Mouse (Mus musculus) brain, embryonic 18.5 days (tissue): ENCODE measurements at regions not wholly inside any gene's neighbourhood (a gene's known extent, or its start where the extent isn't known, plus 50 kb on each side); places are given as distances from the start of the nearest gene placed in this dataset.

ENCODE experiments used
- DNase-seq: peaks from one replicate; pipeline ENCODE4 v3.0.0-alpha.2; 2012; ENCODE audit warnings: low read depth, low spot score

DNA sequence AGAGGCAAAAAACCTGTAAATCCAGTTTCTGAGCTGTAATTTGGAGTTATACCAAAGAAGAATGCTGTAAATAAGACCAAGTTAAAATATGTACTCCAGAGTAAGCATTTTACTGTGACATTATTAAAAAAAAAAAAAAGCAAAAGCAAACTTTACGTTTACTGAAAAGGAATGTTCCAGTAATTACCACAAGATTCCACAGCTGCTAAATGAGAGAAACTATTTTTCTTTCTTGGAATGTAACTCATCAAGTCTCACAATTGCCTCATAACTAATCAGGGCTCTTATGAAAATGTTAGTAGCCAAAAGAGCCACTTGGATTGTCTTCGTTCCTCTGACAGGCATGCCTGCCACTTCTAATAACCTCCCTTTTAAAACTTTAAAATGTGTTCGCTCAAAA lies 210.5 kb upstream of the Cited2 start:
- DNase-seq: no peak

DNA sequence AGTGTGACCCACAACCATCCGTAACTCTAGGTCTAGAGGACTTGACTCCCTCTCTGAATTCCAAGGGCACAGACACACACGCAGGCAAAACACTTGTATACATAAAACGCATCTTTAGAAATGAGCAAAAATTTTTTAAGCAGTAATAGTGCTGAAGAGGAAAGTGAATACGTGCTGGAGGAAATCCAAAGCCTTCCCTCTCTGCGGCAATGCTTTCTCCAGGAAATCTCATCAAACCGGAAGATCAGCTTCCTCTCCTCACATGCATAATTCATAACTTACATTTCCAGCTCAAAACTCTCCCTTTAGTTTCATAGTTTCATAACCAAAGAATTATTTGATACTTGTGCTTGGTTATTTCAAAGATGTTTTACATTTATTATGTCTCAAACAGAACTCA lies 209.3 kb upstream of the Cited2 start:
- DNase-seq: no peak

DNA sequence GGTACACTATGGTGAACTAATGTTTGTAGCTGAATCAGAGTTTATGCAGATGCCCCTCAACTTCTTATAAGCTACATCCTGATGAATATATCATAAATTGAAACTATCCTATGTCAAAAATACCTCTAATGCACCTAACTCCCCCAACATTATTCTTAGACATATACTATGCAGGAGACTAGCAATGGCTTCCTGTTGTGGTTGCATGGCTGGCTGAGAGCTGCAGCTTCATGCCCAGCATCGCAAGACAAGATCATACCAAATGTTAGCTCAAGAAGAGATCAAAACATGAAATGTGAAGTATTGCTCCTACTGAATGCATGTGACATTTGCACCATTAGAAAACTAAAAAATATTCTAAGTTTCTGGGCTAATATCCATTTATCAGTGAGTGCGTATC lies 206.9 kb upstream of the Cited2 start:
- DNase-seq: no peak

DNA sequence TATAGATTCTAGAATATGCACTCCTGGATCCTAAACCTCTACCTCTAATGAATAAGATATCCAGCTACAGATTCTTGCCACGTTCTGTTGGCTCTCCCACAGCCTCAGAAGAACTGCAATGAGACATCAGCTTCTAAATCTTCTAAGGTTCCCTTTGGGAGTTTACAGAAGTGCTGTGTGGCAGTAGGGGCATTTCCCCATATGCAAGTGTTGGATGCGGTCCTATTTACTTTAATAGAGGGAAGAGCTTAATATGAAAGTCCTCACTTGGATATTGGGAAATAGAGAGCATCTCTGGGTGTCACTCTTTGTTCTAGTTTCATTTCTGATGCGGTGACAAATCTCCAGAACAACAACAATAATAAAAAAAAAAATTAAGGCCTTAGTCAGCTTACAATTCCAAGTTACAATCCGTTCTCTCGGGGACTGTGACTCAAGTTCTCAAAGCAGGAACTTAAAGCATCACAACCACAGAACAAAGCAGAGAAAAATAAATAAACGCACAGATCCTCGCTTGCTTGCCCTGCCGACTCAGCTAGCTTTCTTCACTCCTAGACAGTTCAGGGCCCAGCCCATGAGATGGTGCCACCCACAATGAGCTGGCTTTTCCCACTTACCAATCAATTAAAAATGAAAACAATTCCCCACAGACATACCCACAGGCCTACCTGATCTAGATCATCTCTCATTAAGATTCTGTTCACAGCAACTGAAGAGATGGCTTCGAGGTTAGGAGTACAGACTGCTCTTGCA lies 204.4 kb upstream of the Cited2 start:
- DNase-seq: no peak

DNA sequence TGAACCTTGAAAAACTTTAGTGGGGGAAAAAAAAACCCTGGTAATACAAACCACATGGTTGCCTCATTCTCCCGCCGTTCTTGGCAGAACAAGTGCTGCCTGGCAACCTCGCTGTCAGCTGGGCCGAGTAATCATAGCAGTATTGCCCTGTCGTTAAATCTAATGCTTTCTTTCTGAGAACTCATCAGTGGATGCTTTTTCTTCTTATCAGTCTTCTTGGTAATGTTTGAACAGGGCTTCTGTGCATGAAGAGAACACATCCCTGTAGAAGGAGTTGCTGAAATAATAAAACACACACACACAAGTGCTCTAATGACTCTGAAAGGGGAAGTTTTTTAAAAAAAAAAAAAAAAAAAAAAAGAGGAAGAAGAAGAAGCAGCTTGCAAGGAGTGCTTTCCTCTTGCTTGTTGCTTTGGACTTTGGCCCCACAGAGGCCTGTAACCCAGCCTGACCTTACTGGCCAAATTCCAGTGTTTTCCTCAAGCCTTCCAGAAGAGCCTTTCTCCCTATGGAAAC lies 200.9 kb upstream of the Cited2 start:
- no peak for DNase-seq

DNA sequence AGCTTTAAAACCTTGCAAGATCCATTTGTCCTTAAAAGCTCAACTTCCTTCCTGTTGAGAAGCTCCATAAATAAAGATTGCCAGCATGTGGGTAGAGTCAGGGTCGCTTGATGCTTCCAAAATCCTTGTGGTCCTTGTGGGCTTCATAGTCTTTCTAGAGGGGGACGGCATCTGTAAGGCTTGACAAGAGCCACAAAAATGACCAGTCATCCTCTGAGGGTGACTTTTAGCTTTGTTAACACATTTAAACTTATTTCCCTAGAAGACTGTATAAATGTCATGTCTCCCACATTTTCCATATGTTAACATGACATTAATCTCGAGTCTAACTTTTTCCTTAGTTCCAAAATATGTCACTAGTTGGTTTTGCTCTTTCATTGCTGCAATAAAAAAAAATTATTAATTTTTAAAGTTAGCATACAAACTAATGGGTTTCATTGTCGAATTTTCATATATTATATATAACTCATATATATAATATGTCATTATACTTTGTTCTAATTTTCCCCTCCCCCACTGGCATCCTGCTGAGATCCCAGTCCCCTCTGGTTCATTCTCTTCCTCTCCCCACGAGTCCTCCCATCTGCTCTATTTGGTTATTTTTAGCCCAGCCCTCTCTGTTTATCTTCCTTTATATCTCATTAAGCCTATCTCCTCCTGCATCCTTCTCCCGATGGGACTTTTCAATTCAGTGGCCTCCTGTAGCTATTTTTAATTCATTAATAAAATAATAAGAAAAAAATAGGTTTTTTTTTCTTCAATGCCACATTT lies 199.3 kb upstream of the Cited2 start:
- DNase-seq: no peak

DNA sequence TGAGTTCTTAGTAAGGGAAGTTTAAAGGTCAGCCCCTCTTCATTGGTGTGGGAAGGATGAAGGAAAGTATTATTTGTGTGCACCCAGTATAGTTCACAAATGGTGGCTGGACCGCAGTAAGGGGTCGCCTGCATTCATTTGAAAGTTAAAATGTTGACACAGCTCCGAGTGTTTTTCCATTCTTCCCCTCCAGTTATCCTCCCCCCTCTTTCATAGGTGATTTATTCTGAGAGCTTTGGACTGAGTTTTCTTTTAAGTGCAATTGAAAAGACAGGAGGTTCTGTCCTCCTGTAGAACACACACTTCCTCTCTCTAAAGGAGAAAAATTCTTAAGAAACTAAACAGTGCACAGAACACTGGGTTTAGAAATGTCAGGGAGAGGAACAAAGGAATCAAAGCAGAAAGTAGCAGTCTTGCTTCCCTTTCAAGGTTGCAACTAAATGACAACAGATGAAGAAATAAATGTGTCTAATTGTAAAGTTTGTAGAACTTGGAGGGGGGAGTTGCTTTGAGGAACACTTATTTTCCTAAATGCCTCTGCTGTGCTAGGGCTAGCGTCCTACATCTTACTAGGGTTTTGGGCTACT lies 195.8 kb upstream of the Cited2 start:
- DNase-seq: no peak

DNA sequence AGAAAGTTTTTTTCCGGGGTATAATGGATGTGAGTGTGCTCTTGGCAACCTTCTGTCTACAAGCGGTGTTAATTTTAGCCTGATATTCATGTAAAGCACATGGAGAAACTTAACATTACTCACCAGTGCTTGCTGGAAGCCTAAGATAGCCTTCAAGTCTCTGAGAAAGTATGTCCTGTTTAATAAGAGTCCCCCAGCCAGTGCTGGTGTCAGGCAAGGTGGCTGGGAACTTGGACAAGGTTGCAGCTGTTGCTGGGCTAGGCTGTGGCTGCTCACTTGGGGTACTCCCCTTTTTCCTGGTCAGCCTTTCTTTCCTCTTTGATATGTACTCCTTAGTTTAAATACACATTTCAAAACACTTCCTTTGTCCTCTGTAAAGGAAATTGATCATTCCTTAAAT lies 194.9 kb upstream of the Cited2 start:
- DNase-seq: no peak

DNA sequence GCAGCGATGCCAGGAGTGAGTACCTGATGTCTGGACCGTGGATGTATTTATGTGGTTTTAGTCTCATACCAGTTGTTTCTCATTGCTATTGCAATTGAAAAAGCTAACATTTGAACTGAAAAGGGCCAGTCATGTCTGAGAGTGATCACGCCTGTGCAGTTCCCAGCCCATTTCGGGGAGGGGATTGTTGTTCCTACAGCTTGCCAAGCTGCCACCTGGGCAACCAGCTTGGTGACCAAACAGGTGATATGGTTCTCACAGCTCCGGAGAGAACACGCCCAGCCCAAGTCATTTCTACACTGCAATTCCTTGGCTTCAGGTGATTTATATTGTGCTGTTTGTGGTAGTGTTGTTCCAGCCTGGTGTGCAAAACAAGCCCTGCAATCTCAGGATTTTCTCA lies 194.2 kb upstream of the Cited2 start:
- DNase-seq: no peak

DNA sequence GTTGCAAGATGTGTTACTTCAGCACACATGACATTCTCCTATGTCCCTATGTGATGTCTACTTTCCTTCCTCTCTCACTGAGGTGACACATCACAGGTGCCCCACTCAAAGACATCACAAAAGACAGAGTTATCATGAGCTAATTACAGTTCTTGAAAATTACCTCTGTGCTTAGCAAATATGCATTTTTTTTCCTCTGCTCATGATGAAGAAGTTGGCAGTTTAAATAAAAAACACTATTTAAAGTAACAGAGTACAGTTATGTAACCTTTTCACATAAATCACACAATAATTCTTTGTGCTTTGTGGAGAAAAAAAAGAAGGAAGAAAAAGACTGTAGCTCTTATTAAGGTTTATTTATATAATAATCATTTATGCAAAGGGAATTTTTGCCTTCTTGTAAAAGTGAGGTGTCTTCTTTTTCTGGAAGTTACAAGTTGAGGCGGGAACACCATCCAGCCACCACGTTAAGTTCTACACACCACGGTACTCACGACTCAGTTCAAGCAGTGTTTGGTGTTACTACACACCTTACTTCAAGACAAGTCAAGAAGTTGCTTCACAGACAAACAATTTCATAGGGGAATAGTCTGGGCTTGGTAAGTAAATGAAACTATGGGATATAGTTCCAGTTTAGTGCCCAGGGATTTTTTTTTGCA lies 193.0 kb upstream of the Cited2 start:
- no peak for DNase-seq

DNA sequence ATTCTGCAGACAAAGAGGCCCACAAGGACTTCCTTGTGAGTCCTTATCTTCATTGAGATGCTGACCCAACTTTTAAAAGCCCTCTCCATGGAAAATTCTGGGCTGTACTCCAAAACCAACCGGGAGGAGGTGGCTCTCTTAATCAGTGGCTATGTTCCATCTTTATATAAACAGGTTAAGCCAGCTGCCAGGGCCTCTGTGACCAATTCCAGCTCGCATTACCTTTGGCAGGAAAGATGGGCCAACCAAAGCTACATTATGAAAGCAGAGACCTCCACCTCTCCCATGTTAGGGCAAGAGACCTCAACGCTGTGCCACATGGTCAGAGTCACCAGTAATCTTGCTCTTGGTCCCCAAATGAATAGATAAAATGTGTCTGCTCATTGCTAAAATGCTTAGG lies 192.0 kb upstream of the Cited2 start:
- DNase-seq: no peak

DNA sequence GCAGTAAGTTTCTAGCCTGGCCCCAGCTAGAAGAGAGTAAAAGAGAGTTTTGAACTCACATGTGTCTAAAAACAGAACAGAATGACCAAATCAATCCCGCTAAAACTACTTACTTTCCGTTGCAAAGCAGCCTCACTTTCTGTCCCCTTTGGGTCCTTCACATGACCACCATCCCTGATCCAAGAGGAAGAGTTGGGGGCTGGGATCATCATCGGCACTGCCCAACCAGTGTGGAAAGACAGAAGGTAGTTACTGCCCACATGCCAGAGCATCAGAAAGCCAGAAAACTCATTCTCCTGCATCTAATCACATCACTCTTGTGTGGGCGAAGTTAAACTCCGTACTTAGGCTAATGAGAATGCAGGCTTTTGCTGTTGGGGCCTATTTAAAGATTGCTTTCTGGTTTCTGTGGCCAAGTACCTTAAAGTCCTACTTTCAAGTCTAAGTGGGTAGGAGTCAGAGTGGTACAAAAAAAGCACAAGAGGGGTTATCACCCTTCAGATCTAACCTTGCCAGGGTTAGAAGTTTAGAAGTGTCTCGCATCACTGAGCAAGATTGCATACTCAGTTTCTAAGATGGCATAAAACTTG lies 184.0 kb upstream of the Cited2 start:
- no peak for DNase-seq

DNA sequence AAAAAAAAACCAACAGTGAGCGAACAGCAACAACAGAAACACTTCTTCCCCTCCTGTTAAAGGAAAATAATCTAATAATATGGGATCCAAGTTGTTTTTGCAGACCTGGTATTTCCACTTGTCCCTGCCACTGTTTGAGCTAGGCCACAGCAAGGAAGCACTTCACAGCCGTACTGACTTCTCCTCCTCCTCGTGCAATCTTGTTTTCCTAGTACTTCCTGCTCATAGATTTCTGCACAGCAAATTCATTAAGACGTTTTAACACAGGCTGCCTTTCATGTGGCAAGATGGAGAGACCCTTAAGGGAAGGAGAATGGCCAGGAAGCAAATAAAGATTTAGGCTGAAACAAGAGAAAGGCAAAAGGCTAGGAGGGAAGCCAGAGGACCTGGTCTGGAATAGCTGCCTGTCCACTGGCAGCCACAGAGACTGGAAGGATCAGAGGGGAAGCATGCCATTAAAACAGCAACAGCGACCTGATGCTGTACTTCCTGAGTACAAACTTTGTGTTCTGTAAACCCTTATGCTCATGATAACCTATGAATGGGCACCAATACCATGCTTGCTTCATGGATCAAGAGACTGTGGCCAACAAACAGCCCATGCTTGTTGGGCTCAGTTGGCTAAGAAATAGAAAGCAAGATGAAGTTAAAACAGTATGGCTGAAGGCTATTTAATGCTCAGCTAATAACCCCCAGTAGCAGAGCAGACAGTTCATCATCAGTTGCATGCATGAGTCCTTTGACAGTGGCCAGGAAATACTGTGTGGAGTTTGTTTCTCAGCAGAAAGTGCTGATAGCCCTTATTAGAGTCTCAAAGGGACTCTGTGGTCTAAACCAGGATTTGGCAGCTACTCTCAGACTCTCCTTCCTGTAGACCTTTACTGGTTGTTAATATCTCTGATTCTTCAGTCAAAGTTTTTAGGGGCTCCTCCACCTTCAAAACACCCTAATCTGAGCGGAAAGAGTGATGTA lies 182.3 kb upstream of the Cited2 start:
- no peak for DNase-seq

DNA sequence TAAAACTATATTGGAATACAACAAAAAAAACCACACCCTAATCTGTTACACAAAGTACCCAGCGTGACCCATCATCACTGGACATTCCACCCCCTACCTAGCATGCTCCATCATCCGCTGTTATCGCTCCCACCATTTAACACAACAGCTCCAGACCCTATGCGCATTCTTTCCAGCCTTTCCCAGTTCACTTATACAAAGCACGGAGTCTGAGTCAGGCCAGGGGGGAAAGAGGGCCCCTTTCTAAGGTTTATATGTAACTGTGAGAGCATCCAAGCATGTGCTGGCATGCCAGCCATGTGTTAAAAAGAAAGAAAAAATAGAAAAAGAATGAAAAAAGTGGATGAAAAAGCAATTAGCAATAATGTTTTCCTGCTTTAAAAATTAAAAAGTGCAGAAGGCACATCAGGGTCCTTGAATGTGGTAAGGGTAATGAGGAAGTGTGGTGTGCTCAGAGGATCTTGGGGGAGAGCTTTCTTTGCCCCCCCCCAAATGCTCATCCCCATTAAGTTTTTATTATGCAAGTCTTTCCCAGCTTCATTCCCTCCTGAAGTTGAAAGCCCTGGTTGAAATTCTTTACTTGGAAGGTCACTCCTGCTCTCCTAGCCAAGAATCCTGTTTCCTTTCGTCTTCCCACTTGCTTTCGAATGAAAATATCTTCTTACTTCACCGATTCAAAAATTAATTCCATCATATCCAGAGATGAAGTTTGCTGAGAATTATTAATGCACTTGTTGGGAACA lies 180.7 kb upstream of the Cited2 start:
- DNase-seq: no peak

DNA sequence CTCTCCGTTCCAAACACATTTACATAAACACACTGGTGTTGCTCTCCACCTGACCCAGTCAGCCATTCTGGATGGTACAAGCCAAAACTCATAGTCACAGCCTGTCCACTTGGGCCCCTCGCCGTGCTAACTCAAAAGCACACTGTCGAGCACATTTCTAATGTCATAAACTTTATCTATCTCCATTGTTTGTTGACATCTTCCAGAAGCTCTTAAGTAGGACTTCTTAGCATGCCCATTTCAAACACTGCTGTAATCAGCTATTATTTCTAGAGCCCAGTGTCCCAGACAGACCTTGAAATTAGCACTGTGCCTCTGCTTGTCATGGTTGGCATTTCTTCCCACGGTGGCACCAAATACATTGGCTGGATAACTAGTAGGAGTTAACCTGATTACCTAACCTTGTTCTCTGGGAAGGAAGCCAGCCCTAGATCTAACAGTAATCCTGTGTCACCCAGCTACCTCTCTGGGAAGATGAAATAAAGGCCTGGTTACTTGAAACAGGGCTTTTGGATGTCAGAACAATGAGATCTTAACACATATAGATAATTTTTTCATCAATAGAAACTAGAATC lies 180.1 kb upstream of the Cited2 start:
- no peak for DNase-seq

DNA sequence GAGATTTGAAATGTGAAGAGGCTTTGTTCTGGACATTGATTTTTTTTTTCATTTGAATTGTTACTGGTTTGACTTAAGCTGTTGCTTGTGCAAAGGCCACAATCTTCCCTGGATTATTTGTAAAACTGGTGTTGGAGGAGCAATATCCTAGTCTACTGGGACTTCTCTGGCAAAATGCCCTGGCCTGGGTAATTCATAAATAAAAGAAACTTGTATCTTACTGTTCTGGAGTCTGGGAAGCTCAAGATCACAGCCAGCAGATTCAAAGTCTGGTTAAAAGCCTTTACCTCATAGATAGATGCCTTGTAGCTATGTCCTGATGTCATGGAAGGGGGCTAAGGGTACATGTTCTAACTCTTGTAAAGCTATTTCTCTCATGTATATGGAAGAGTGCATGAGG lies 177.7 kb upstream of the Cited2 start:
- no peak for DNase-seq

DNA sequence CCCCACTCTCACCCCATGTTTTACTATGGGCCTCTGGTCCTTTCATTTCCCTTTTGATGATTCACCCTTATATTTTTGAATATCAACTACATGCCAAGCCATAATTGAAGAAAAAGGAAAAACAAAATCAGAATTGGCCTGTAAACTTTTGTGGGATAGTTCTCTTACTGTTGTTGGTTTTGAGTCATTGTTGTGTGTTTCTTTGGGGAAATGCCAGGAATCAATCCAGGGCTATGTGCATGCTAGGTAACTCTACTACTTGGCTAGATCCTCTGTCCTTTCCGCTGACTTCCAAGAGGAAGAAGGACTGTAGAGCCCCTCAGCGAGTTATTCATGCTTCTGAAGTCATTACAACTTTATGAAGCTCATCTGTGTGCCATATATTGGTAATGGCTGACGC lies 175.0 kb upstream of the Cited2 start:
- no peak for DNase-seq

DNA sequence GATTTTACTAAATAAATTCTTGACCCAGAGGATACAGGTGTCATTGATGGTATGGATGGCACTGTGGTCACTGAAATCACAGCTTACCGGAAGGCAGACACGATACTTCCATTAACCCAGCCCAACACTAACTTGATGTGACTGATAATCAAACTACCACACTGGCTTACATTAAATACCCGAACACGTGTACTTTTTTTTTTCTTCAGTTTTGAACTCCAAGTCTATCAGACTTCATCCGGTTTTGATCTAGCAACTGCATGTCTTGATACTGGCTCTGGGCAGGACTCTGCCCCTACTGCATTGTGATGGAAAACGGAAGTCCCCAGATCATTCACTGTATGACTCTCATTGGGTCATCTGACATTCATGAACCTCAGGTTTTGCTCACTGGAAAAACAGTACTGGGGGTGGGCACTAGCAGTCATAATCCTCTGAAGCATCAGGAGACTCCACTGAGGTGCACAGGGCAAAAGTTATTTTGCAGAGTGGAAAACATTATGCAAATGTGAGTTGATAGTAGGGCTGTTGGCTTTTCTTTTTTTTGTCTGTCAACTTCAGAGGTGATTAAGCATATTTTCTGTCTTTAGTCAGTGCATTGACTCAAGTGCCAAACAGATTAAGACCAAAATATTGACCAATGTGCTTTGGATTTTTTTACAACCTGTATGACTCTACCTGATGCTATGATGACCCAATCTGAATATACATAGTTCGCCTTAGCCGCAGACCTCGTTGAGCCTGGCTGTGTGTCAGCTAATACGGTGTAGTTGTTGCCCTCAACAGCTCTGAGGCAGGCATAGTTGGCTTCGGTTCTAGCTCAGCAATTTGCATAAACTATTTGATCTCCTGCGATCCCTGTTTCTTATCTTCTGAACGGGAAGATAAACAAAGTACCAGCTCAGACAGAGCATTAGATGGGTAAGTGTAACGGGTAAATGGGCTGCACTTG lies 174.1 kb upstream of the Cited2 start:
- no peak for DNase-seq
